Comparison of ENCODE assay signal across 21 mouse cellular contexts in genomic region chr2:132340350-132340749, GRCm38 (mm10). TPM values are rescaled to one million over a fixed set of nuclear protein-coding genes. Genes with fewer than 3 reads are reported as not detected.
DNase-seq lines count a peak whose midpoint lies in the region; ATAC-seq and TF ChIP-seq lines count a peak whose summit lies in the region.
"Had no signal": no experiment of that assay in that cellular context is flagged by ENCODE, and none has a peak within 500 bp of the region (broad histone marks: within the 10 kb centered on the region; RNA-seq: fewer than 3 reads in every experiment).

No protein-coding gene starts in this region.

- no peak for DNase-seq in heart, embryonic 10.5 days (ENCODE audit: low spot score)
- DNase-seq in liver, embryonic 14.5 days (ENCODE audit: low read depth in 3 of 3, low spot score in 3 of 3), result no peak
- no peak for DNase-seq in liver
- DNase-seq in adrenal gland, postnatal 36 days, result peak; percentile 9 to 13
- no peak for DNase-seq in right cerebral cortex, postnatal 25 days
- DNase-seq in embryo, embryonic 11 days, result no peak
- DNase-seq: cerebellum, postnatal 14 days; gastrocnemius, postnatal 25 days; kidney, adult 9 months; kidney, postnatal 4 days; midbrain, embryonic 14.5 days; thymus, adult 18-20 months had no signal

- H3K27me3 ChIP-seq in heart, embryonic 11.5 days (ENCODE audit: control insufficient read depth, insufficient read depth, low read length), result no peaks in the 10 kb centered on the region
- no peaks in the 10 kb centered on the region for H3K27me3 ChIP-seq in heart, embryonic 10.5 days (ENCODE audit: insufficient read depth, poor library complexity, severe bottlenecking)
- H3K27me3 ChIP-seq in liver, embryonic 14.5 days (ENCODE audit: control insufficient read depth, insufficient read depth, low read length), result no peaks in the 10 kb centered on the region
- H3K27me3 ChIP-seq: lung, embryonic 15.5 days had no signal

- H3K27ac ChIP-seq in heart, embryonic 11.5 days (ENCODE audit: low read depth, low read length), result peak overlapping the region; percentile 29; the same call in 1 of the 2 replicates
- H3K27ac ChIP-seq in heart, embryonic 10.5 days, result no peak overlapping the region
- H3K27ac ChIP-seq in liver, embryonic 14.5 days, result no peak overlapping the region
- H3K27ac ChIP-seq: forebrain, embryonic 10.5 days; hindbrain, embryonic 10.5 days; limb, embryonic 10.5 days; lung, embryonic 15.5 days had no signal

- WGBS in heart, embryonic 11.5 days (ENCODE audit: insufficient replicate concordance), result 44% methylated on average over 2 of the region's 2 CpGs
- 33% methylated on average over 2 of the region's 2 CpGs for WGBS in heart, embryonic 10.5 days
- WGBS in liver, embryonic 14.5 days (ENCODE audit: insufficient replicate concordance), result 36% methylated on average over 2 of the region's 2 CpGs

- no peaks in the 10 kb centered on the region; the same call in 1 of the 2 replicates for H3K4me1 ChIP-seq in heart, embryonic 11.5 days (ENCODE audit: control insufficient read depth, insufficient read depth, low read length)
- H3K4me1 ChIP-seq in heart, embryonic 10.5 days, result 0 out of 2 replicates have a peak, but pooled peaks cover 4% of the 10 kb centered on the region
- no peaks in the 10 kb centered on the region for H3K4me1 ChIP-seq in liver, embryonic 14.5 days (replicated peaks; ENCODE audit: control insufficient read depth in 2 of 2, insufficient read depth in 2 of 2, low read length in 1 of 2)
- H3K4me1 ChIP-seq: forebrain, embryonic 10.5 days; hindbrain, embryonic 10.5 days; limb, embryonic 10.5 days; lung, embryonic 15.5 days had no signal

- no peak for TF ChIP-seq EP300 in liver, embryonic 14.5 days (IDR thresholded peaks at IDR 0.05; ENCODE audit: low read depth)

- no peak for TF ChIP-seq CTCF in liver, embryonic 14.5 days (IDR thresholded peaks at IDR 0.05; ENCODE audit: low read depth)

- H3K9me3 ChIP-seq in heart, embryonic 11.5 days (replicated peaks; ENCODE audit: control insufficient read depth, low read length), result no peaks in the 10 kb centered on the region
- H3K9me3 ChIP-seq in heart, embryonic 10.5 days, result no peaks in the 10 kb centered on the region
- H3K9me3 ChIP-seq in liver, embryonic 14.5 days (ENCODE audit: control insufficient read depth, low read length), result no peaks in the 10 kb centered on the region
- H3K9me3 ChIP-seq: forebrain, embryonic 10.5 days; hindbrain, embryonic 10.5 days; limb, embryonic 10.5 days; lung, embryonic 15.5 days had no signal

- H3K9ac ChIP-seq in heart, embryonic 11.5 days (ENCODE audit: low read depth, low read length), result no peak overlapping the region
- no peak overlapping the region for H3K9ac ChIP-seq in liver, embryonic 14.5 days (replicated peaks)
- H3K9ac ChIP-seq: lung, embryonic 15.5 days had no signal

- no peak overlapping the region for H3K4me2 ChIP-seq in heart, embryonic 11.5 days
- no peak overlapping the region for H3K4me2 ChIP-seq in liver, embryonic 14.5 days (ENCODE audit: low read depth)
- H3K4me2 ChIP-seq: lung, embryonic 15.5 days had no signal

- ATAC-seq in heart, embryonic 11.5 days (replicated peaks; ENCODE audit: insufficient number of reproducible peaks, low FRiP score, low TSS enrichment), result no peak
- ATAC-seq in liver, embryonic 14.5 days (ENCODE audit: insufficient read depth), result 0 out of 2 replicates have a peak, but pooled peaks have one; percentile 11
- no peak for ATAC-seq in erythroblast, adult 5-6 weeks (replicated peaks; ENCODE audit: low FRiP score, poor library complexity, severe bottlenecking)
- ATAC-seq: CD4-positive, CD25-positive, alpha-beta regulatory T cell, adult 4 months had no signal

- H3K36me3 ChIP-seq in heart, embryonic 11.5 days (ENCODE audit: control insufficient read depth, insufficient read depth, low read length), result no peaks in the 10 kb centered on the region
- no peaks in the 10 kb centered on the region for H3K36me3 ChIP-seq in heart, embryonic 10.5 days
- no peaks in the 10 kb centered on the region for H3K36me3 ChIP-seq in liver, embryonic 14.5 days (replicated peaks; ENCODE audit: control insufficient read depth, insufficient read depth, low read depth)
- H3K36me3 ChIP-seq: forebrain, embryonic 10.5 days; hindbrain, embryonic 10.5 days; limb, embryonic 10.5 days; lung, embryonic 15.5 days had no signal

- no peak overlapping the region for H3K4me3 ChIP-seq in heart, embryonic 11.5 days (ENCODE audit: low read depth, low read length)
- H3K4me3 ChIP-seq in heart, embryonic 10.5 days, result no peak overlapping the region
- H3K4me3 ChIP-seq in liver, embryonic 14.5 days (ENCODE audit: insufficient read depth in 1 of 2, low read depth in 2 of 2, low read length in 2 of 2), result no peak overlapping the region
- H3K4me3 ChIP-seq: forebrain, embryonic 10.5 days; hindbrain, embryonic 10.5 days; limb, embryonic 10.5 days; lung, embryonic 15.5 days had no signal

RNA-seq across cellular contexts. Expression of gene Prokr2, which starts 44.9 kb away (rescaled TPM):
- polyA plus RNA-seq in heart, embryonic 11.5 days (2014; fragmentation: Nextera tagmentation; extraction: Ambion mirVana), result 1.8 and 2.6 TPM in 2 replicates
- 2.3 and 2.8 TPM in 2 replicates for polyA plus RNA-seq in heart, embryonic 10.5 days (2016; fragmentation: Nextera tagmentation; extraction: Ambion mirVana)
- 0.03 and 0.04 TPM in 2 replicates for polyA plus RNA-seq in liver, embryonic 14.5 days (2012; rRNA removed)
- 0.06 TPM in 2 replicates for polyA plus RNA-seq in liver, embryonic 14.5 days (2014; fragmentation: Nextera tagmentation; extraction: Ambion mirVana)
- under 1 TPM in 1 of 2 experiments, not detected in 1; 0.07 TPM for total RNA-seq in adrenal gland, postnatal 36 days (2021)
- not detected in 2 replicates for total RNA-seq in erythroblast, adult 5-6 weeks (2015; ENCODE audit: low replicate concordance)
- total RNA-seq in erythroblast, adult 5-6 weeks (2017; ENCODE audit: low replicate concordance), result not detected in 2 replicates
- total RNA-seq: gastrocnemius, postnatal 25 days; MEL had no signal
- polyA plus RNA-seq: CD4-positive, CD25-positive, alpha-beta regulatory T cell, adult 4 months; urinary bladder, adult 2 months had no signal

Comparison
In these comparisons a context has a peak if more than half of its experiments do, and no peak if none do; other contexts are left out.
1. DNase-seq: peak in adrenal gland, postnatal 36 days (2 of 2); none in heart, embryonic 10.5 days (single experiment), liver, embryonic 14.5 days (0 of 3), liver (single experiment), right cerebral cortex, postnatal 25 days (single experiment) and embryo, embryonic 11 days (single experiment).